Mouse (Mus musculus) adrenal gland, adult 8-10 months (tissue): ENCODE results near the gene Taar5. TPM values are rescaled to one million over a fixed set of nuclear protein-coding genes. Genes with fewer than 3 reads are reported as not detected.

Experiments
- total RNA-seq, 4 experiments: library from RNA; stranded (reverse); gene quantifications; 2 replicates each; pipeline ENCODE4 v1.2.4; 2022

Gene Taar5
- total RNA-seq, 4 experiments from 2014 or later: not detected

Other genes starting within 250 kb of the Taar5 start
- 100 to 1,000 TPM; 283 to 619 (median 405) TPM for gene Rps12, start 183.4 kb upstream of the Taar5 start, total RNA-seq
- gene Slc18b1, start 173.7 kb upstream of the Taar5 start, total RNA-seq: 10 to 100 TPM; 31.3 to 54.2 (median 44.7) TPM
- 10 to 100 TPM in 2 of 4 experiments, 1 to 10 TPM in 1, under 1 TPM in 1; 0.74 to 37.9 (median 12.2) TPM for gene Vnn3, start 119.2 kb upstream of the Taar5 start, total RNA-seq
- gene Vnn1, start 76.0 kb upstream of the Taar5 start, total RNA-seq: 10 to 100 TPM; 29.6 to 37.3 (median 32.2) TPM
- not detected for gene Taar1, start 50.4 kb upstream of the Taar5 start, total RNA-seq
- gene Taar2, start 32.1 kb upstream of the Taar5 start, total RNA-seq: not detected
- gene Taar3, start 21.1 kb upstream of the Taar5 start, total RNA-seq: not detected
- not detected for gene Taar4, start 10.2 kb upstream of the Taar5 start, total RNA-seq
- not detected for gene Taar6, start 14.9 kb downstream of the Taar5 start, total RNA-seq
- not detected for gene Taar7a, start 22.8 kb downstream of the Taar5 start, total RNA-seq
- gene Taar7b, start 29.2 kb downstream of the Taar5 start, total RNA-seq: not detected
- not detected for gene Taar7d, start 56.5 kb downstream of the Taar5 start, total RNA-seq
- gene Taar7e, start 66.9 kb downstream of the Taar5 start, total RNA-seq: not detected
- gene Taar7f, start 78.8 kb downstream of the Taar5 start, total RNA-seq: not detected
- gene Taar8a, start 105.8 kb downstream of the Taar5 start, total RNA-seq: not detected
- not detected for gene Taar8b, start 121.6 kb downstream of the Taar5 start, total RNA-seq
- not detected for gene Taar8c, start 131.2 kb downstream of the Taar5 start, total RNA-seq
- gene Taar9, start 138.8 kb downstream of the Taar5 start, total RNA-seq: not detected
- 100 to 1,000 TPM; 142 to 198 (median 186) TPM for gene Stx7, start 178.6 kb downstream of the Taar5 start, total RNA-seq